In the genomic region with DNA sequence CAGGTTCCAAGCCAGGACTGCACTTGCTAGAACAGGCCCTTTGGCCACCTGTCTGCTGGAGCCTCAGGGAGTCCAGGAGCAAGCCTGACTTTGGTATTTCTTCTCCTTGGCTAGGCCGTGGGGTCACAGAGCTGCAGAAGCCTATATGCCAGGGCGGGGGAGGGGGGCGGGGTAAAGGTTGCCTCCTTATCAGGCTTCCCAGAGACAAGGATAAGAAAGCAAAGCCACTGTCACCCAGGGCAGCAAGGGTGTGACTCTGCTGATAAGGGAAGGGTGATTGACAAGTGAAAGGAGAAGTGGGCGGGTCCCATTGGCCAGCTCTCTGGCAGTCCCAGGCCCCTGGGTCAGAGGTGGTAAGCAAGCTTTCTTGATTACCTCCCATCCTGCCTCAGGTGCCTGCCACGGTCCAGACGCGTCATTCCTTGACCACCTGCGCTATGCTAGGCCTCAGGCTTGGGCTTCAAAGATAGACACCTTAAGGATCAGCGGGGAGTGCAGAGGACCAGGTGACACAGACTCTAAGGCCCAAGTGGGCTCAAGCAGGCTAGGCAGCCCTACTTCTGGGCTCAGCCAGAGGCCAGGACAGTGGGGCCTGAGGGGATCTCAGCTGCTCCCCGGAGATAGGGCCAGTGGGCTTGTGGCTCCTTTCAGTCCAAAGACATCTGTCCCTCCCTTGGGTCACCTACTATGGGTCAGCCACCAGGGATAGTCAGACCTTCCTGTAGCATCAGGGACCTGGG, we compare ENCODE assay signal across 10 mouse cellular contexts.
DNase-seq lines count a peak whose midpoint lies in the region; ATAC-seq and TF ChIP-seq lines count a peak whose summit lies in the region.
"Had no signal": no experiment of that assay in that cellular context is flagged by ENCODE, and none has a peak within 500 bp of the region (broad histone marks: within the 10 kb centered on the region; RNA-seq: fewer than 3 reads in every experiment).

No protein-coding gene starts in this region.

- no peak for TF ChIP-seq CTCF in small intestine, adult 2 months (IDR thresholded peaks at IDR 0.05; ENCODE audit: extremely low read depth, insufficient read length, insufficient replicate concordance, low read depth, low read length)

- H3K27me3 ChIP-seq in heart, embryonic 10.5 days (ENCODE audit: insufficient read depth, poor library complexity, severe bottlenecking) = no peaks in the 10 kb centered on the region
- peaks cover 9% of the 10 kb centered on the region; the same call in 1 of the 2 replicates for H3K27me3 ChIP-seq in liver, embryonic 15.5 days
- no peaks in the 10 kb centered on the region for H3K27me3 ChIP-seq in small intestine, adult 2 months (ENCODE audit: control insufficient read depth, insufficient read depth, low read length)

- intact Hi-C loops in heart, postnatal 25 days (cut with DNase I) = no loop called here

- H3K9ac ChIP-seq in liver, embryonic 15.5 days = peak overlapping the region; percentile 58; the same call in 1 of the 2 replicates

- peak; percentile 96 for DNase-seq in heart, embryonic 10.5 days (ENCODE audit: low spot score)
- no peak for DNase-seq in heart, postnatal 25 days (ENCODE audit: low spot score)
- DNase-seq in left cerebral cortex, adult 18-20 months (ENCODE audit: low spot score in 2 of 2) = no peak
- DNase-seq in thymus, postnatal 4 days = no peak
- DNase-seq: cerebellum, adult 2 months had no signal

- no peak for TF ChIP-seq POLR2A in small intestine, adult 2 months (IDR thresholded peaks at IDR 0.05; ENCODE audit: low read depth, low read length)

- peak overlapping the region; percentile 66 for H3K4me2 ChIP-seq in liver, embryonic 15.5 days

- H3K4me1 ChIP-seq in heart, embryonic 10.5 days = peaks cover 86% of the 10 kb centered on the region
- H3K4me1 ChIP-seq in liver, embryonic 15.5 days (replicated peaks) = peaks cover 97% of the 10 kb centered on the region
- peaks cover 29% of the 10 kb centered on the region for H3K4me1 ChIP-seq in small intestine, adult 2 months (ENCODE audit: control insufficient read depth, insufficient read depth, insufficient read length, low read length)

- 10% methylated on average over 10 of the region's 10 CpGs for WGBS in heart, embryonic 10.5 days
- WGBS in liver, embryonic 15.5 days (ENCODE audit: insufficient replicate concordance) = 13% methylated on average over 10 of the region's 10 CpGs
- 29% methylated on average over 10 of the region's 10 CpGs for WGBS in small intestine, adult 2 months

- peak overlapping the region; percentile 84 for H3K27ac ChIP-seq in heart, embryonic 10.5 days
- H3K27ac ChIP-seq in liver, embryonic 15.5 days (replicated peaks) = peak overlapping the region; percentile 86
- peak overlapping the region; percentile 81 for H3K27ac ChIP-seq in small intestine, adult 2 months (ENCODE audit: insufficient read depth, low read depth, low read length)

- no peaks in the 10 kb centered on the region for H3K36me3 ChIP-seq in heart, embryonic 10.5 days
- no peaks in the 10 kb centered on the region for H3K36me3 ChIP-seq in liver, embryonic 15.5 days (replicated peaks)
- H3K36me3 ChIP-seq in small intestine, adult 2 months (ENCODE audit: control insufficient read depth, insufficient read depth, low read length) = no peaks in the 10 kb centered on the region

- peak; percentile 81 for ATAC-seq in erythroblast, adult 5-6 weeks (replicated peaks; ENCODE audit: low FRiP score, poor library complexity, severe bottlenecking)
- peak; percentile 92 for ATAC-seq in liver, embryonic 15.5 days (ENCODE audit: insufficient read depth)
- no peak for ATAC-seq in CD4-positive, CD25-positive, alpha-beta regulatory T cell, adult 4 months

- no peaks in the 10 kb centered on the region for H3K9me3 ChIP-seq in heart, embryonic 10.5 days
- H3K9me3 ChIP-seq in liver, embryonic 15.5 days (replicated peaks) = no peaks in the 10 kb centered on the region

- H3K4me3 ChIP-seq in heart, embryonic 10.5 days = 0 out of 2 replicates have a peak overlapping the region, but pooled peaks have one; percentile 1
- peak overlapping the region; percentile 27 for H3K4me3 ChIP-seq in liver, embryonic 15.5 days (replicated peaks)
- no peak overlapping the region for H3K4me3 ChIP-seq in small intestine, adult 2 months (ENCODE audit: low read depth, low read length)
- H3K4me3 ChIP-seq: myocyte had no signal
